Mouse (Mus musculus) testis, adult 2 months (tissue): Measurements from ENCODE around the gene Stat5b. TPM values are rescaled to one million over a fixed set of nuclear protein-coding genes. Genes with fewer than 3 reads are reported as not detected.

ENCODE experiments used
- H3K27ac ChIP-seq: fragments of 200-500 bp; 2 replicates; pipeline ENCODE4 v1.5.1; 2012; ENCODE audit warnings: low read depth, low read length; ENCODE audit not compliant: control insufficient read depth, insufficient read depth
- H3K27me3 ChIP-seq: fragments of 200-500 bp; 2 replicates; pipeline ENCODE4 v1.6.1; 2012; ENCODE audit warnings: mild to moderate bottlenecking, low read length, moderate library complexity; ENCODE audit not compliant: control insufficient read depth, insufficient read depth
- H3K36me3 ChIP-seq: fragments of 200-500 bp; 2 replicates; pipeline ENCODE4 v1.6.1; 2012; ENCODE audit warnings: mild to moderate bottlenecking, low read length; ENCODE audit not compliant: control insufficient read depth, insufficient read depth
- H3K4me1 ChIP-seq: fragments of 200-500 bp; 2 replicates; pipeline ENCODE4 v1.6.1; 2012; ENCODE audit warnings: low read length; ENCODE audit not compliant: control insufficient read depth, insufficient read depth
- H3K4me3 ChIP-seq: fragments of 200-500 bp; 2 replicates; pipeline ENCODE4 v1.5.1; 2012; ENCODE audit warnings: low read depth, mild to moderate bottlenecking, low read length, moderate library complexity, mixed read lengths; ENCODE audit not compliant: control insufficient read depth
- CTCF ChIP-seq: fragments of 200-500 bp; IDR thresholded peaks from 2 replicates; pipeline ENCODE4 v1.5.1; 2012; ENCODE audit warnings: low read depth, mild to moderate bottlenecking, inconsistent platforms, low read length, moderate library complexity; ENCODE audit not compliant: control insufficient read depth, insufficient read depth, insufficient replicate concordance
- POLR2A ChIP-seq: fragments of 200-500 bp; IDR thresholded peaks from 2 replicates; pipeline ENCODE4 v1.6.1; 2012; ENCODE audit warnings: low read depth, mild to moderate bottlenecking, inconsistent platforms, low read length, moderate library complexity; ENCODE audit not compliant: control insufficient read depth
- polyA plus RNA-seq: library from polyadenylated mRNA; depleted of rRNA; stranded (reverse); fragments of >200 nt; gene quantifications from 2 replicates; pipeline ENCODE4 v1.2.3, GENCODE M21; 2012

The Stat5b gene
- polyA plus RNA-seq, 1 experiment: 1.9 TPM

- Histone ChIP-seq H3K27me3 (no peaks in the 10 kb centered on the region), H3K4me3 (no peak overlapping the region), H3K4me1 (peaks cover 2% of the 10 kb centered on the region; the same call in 1 of the 2 replicates), H3K27ac (no peak overlapping the region), H3K36me3 (no peaks in the 10 kb centered on the region)
- no peak for TF ChIP-seq CTCF
- TF ChIP-seq POLR2A: no peak
Measured at GRCm38 (mm10) chr11:100789702-100790101, 60.8 kb downstream of the Stat5b start.

DNA sequence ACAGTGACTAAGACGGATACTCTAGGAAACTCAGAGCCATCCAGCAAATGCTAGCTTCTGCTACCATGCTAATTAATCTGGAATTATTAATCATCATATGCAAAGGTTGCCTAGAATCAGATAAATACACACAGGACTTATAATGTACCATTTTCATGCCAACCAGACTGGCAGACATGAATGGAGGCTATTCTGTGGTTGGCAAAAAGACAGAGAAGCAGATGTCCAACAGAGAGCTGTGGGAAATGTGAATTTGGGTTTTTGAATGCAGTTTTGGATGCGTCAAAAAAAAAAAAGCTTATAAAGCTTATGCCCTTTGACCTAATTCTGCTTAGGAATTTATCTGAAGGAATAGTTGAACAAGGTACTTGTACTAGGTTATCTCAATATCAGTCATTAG is 64.8 kb downstream of the Stat5b start:
- Histone ChIP-seq H3K27ac (no peak overlapping the region), H3K4me3 (no peak overlapping the region), H3K27me3 (no peaks in the 10 kb centered on the region), H3K4me1 (no peaks in the 10 kb centered on the region), H3K36me3 (no peaks in the 10 kb centered on the region)
- TF ChIP-seq POLR2A (no peak), CTCF (no peak)

DNA sequence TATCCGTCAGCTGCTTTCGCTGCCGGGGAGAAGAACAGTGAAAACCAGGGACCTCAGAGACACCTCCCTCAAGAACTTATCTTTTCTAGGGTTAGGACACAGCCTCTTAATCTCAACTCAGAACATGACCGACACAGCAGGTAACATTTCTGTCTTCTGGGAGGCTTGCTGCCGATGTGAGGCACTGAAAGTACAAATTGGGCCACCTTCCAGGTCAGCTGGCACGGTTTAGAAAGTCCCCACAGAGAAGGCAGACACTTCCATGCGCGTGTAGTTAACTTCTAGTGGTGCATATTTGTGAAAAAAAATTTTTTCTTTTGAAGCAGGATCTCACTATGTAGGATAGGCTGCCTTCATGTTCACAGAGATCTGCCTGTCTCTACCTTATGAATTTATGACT is 66.2 kb downstream of the Stat5b start:
- Histone ChIP-seq H3K27ac (no peak overlapping the region), H3K36me3 (no peaks in the 10 kb centered on the region), H3K4me1 (no peaks in the 10 kb centered on the region), H3K4me3 (no peak overlapping the region), H3K27me3 (no peaks in the 10 kb centered on the region)
- TF ChIP-seq POLR2A (no peak), CTCF (no peak)

- Histone ChIP-seq H3K4me3 (no peak overlapping the region), H3K27me3 (no peaks in the 10 kb centered on the region), H3K36me3 (no peaks in the 10 kb centered on the region), H3K27ac (no peak overlapping the region), H3K4me1 (no peaks in the 10 kb centered on the region)
- TF ChIP-seq POLR2A (no peak), CTCF (no peak)
Measured at GRCm38 (mm10) chr11:100782568-100782967, 68.0 kb downstream of the Stat5b start.

- TF ChIP-seq POLR2A (no peak), CTCF (no peak)
- no peak overlapping the region for H3K27ac ChIP-seq
- H3K27me3 ChIP-seq: no peaks in the 10 kb centered on the region
- no peaks in the 10 kb centered on the region for H3K4me1 ChIP-seq
- no peaks in the 10 kb centered on the region for H3K36me3 ChIP-seq
- no peak overlapping the region for H3K4me3 ChIP-seq
Measured at GRCm38 (mm10) chr11:100781763-100782475, 68.6 kb downstream of the Stat5b start.

DNA sequence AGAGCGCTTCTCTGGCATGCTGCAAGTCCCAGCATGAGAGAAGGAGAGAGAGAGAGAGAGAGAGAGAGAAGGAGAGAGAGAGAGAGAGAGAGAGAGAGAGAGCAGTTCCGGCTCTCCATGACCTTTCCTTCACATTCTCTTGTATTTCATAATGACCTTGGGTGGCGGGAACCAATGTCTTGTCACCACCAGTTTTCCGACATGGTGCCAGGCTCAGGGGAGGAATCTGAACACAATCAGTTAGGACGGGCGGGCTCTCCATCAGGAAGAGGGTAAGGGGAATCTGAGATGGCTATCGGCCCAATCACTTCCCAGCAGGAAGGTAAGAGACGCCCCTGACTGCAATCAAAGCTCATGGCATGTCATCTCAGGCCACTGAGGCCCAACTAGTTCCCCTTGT is 70.3 kb downstream of the Stat5b start:
- Histone ChIP-seq H3K4me1 (no peaks in the 10 kb centered on the region), H3K27ac (no peak overlapping the region), H3K36me3 (no peaks in the 10 kb centered on the region), H3K27me3 (no peaks in the 10 kb centered on the region), H3K4me3 (no peak overlapping the region)
- TF ChIP-seq CTCF (no peak), POLR2A (no peak)

GRCm38 (mm10) chr11:100778069-100778468 is 72.5 kb downstream of the Stat5b start:
- no peak overlapping the region for H3K27ac ChIP-seq
- H3K4me1 ChIP-seq: no peaks in the 10 kb centered on the region
- no peaks in the 10 kb centered on the region for H3K36me3 ChIP-seq
- no peaks in the 10 kb centered on the region for H3K27me3 ChIP-seq
- TF ChIP-seq POLR2A: no peak
- TF ChIP-seq CTCF: no peak
- H3K4me3 ChIP-seq: no peak overlapping the region
